Mouse (Mus musculus): ENCODE results near the gene Hddc3.

GRCm38 (mm10) chr7:80331433-80331832 lies 11.5 kb upstream of the Hddc3 start:
- TF ChIP-seq CTCF (IDR thresholded peaks at IDR 0.05; ENCODE audit: extremely low read depth, insufficient read length, insufficient replicate concordance, low read depth, low read length) = no peak
- TF ChIP-seq POLR2A (IDR thresholded peaks at IDR 0.05; ENCODE audit: low read depth, low read length) = no peak

Data from small intestine, adult 2 months (tissue).